Mouse (Mus musculus) hindbrain, embryonic 11.5 days (tissue): Measurements from ENCODE around the gene Tmeff2. TPM values are rescaled to one million over a fixed set of nuclear protein-coding genes. Genes with fewer than 3 reads are reported as not detected.

Experiments used
- ATAC-seq: fragments of 200-750 bp; cut with Nextera tagmentation; 2 replicates; pipeline ENCODE4 v1.8.0; 2017; ENCODE audit warnings: mild to moderate bottlenecking, moderate TSS enrichment, moderate library complexity; ENCODE audit not compliant: low FRiP score
- DNase-seq: peaks from one replicate; pipeline ENCODE4 v3.0.0-alpha.2; 2015; ENCODE audit warnings: low spot score
- H3K27ac ChIP-seq: fragments of 300-500 bp; sonication (generic); 2 replicates; pipeline ENCODE4 v1.5.1; 2014; ENCODE audit warnings: mild to moderate bottlenecking, low read depth, low read length
- H3K27me3 ChIP-seq: fragments of 300-500 bp; sonication (generic); 2 replicates; pipeline ENCODE4 v1.6.1; 2014; ENCODE audit warnings: mild to moderate bottlenecking, low read length, moderate library complexity, mixed read lengths; ENCODE audit not compliant: control insufficient read depth, insufficient read depth
- H3K36me3 ChIP-seq: fragments of 300-500 bp; sonication (generic); 2 replicates; pipeline ENCODE4 v1.6.1; 2014; ENCODE audit warnings: mild to moderate bottlenecking, low read length, moderate library complexity, mixed read lengths; ENCODE audit not compliant: control insufficient read depth, insufficient read depth
- H3K4me1 ChIP-seq: fragments of 300-500 bp; sonication (generic); replicated peaks from 2 replicates; pipeline ENCODE4 v1.6.1; 2014; ENCODE audit warnings: low read length, mixed read lengths; ENCODE audit not compliant: control insufficient read depth, insufficient read depth
- H3K4me2 ChIP-seq: fragments of 300-500 bp; sonication (generic); replicated peaks from 2 replicates; pipeline ENCODE4 v1.6.1; 2014; ENCODE audit warnings: mild to moderate bottlenecking, low read depth, low read length
- H3K4me3 ChIP-seq: fragments of 300-500 bp; sonication (generic); 2 replicates; pipeline ENCODE4 v1.5.1; 2014; ENCODE audit warnings: low read depth, low read length
- H3K9ac ChIP-seq: fragments of 300-500 bp; sonication (generic); 2 replicates; pipeline ENCODE4 v1.6.1; 2014; ENCODE audit warnings: low read depth, low read length
- H3K9me3 ChIP-seq: fragments of 300-500 bp; sonication (generic); 2 replicates; pipeline ENCODE4 v1.6.1; 2016; ENCODE audit warnings: low read length; ENCODE audit not compliant: control insufficient read depth
- WGBS: fragments of 180-500 bp; shearing (Covaris S2); extraction: QIAGEN DNeasy Blood & Tissue Kit; methylation state at CpG from one replicate; pipeline ENCODE4 v1.1.7; 2014; 5-methylcytosine and 5-hydroxymethylcytosine counted together
- polyA plus RNA-seq: library from polyadenylated mRNA; unstranded; fragments of >200 nt; fragmentation: Nextera tagmentation; extraction: Ambion mirVana; gene quantifications from 2 replicates; pipeline ENCODE4 v1.2.1, GENCODE M21; 2014

Tmeff2 gene
- polyA plus RNA-seq, 1 experiment from 2014 or later, result 16.8 TPM

DNA sequence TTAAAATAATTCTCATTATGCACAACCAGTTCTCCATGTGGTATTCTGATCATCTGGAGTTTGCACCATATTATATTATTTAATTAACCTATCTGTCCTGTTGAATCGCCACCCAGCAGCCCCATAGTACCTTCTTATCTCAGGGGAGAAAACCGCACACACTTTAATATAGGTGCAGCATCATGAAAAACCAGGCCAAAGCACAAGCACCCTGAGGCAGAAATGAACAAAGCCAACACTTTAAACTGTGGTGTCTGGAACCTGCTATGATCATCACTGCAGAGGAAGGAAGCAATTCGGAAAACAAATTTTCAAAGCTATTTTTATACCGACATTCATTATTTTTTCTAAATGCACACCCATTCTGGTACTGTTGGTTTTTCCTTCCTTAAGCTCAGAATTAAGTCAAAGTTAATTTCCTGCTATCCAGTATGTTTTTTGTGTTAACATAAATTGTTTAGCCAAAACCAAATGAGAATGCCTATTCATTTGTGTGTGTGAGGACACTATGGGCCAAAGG is 206.0 kb downstream of the Tmeff2 start:
- no peak overlapping the region for H3K27ac ChIP-seq
- H3K4me1 ChIP-seq, result no peaks in the 10 kb centered on the region
- H3K9me3 ChIP-seq, result no peaks in the 10 kb centered on the region
- no peak overlapping the region for H3K4me3 ChIP-seq
- no peak overlapping the region for H3K9ac ChIP-seq
- no peak overlapping the region for H3K4me2 ChIP-seq
- DNase-seq (no peak), ATAC-seq (no peak)
- no peaks in the 10 kb centered on the region for H3K36me3 ChIP-seq
- WGBS, result 89% methylated on average over 4 of the region's 4 CpGs
- H3K27me3 ChIP-seq, result no peaks in the 10 kb centered on the region

DNA sequence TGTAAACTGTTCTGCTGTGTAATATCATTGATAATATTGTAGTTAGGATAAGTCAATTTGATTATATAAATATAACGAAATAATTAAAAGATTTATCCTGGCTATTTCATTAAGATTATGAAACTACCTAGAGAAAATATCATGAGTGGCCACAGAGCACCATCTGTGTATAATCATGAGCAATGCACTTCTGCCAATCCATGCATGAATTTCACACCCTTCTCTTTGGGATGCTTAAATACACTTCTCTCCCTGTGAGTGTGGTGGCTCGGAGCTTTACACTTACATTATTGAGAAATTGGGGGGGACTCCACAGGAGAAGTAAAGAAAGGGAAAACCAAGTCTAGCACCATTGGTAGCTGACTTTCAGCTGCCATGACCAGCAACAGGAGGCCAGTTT is 206.9 kb downstream of the Tmeff2 start:
- Histone ChIP-seq H3K4me2 (no peak overlapping the region), H3K4me1 (no peaks in the 10 kb centered on the region), H3K4me3 (no peak overlapping the region), H3K27ac (no peak overlapping the region), H3K27me3 (no peaks in the 10 kb centered on the region), H3K9me3 (no peaks in the 10 kb centered on the region), H3K36me3 (no peaks in the 10 kb centered on the region), H3K9ac (no peak overlapping the region)
- no peak for DNase-seq
- WGBS, result 70% methylated on average over 2 of the region's 2 CpGs
- no peak for ATAC-seq

DNA sequence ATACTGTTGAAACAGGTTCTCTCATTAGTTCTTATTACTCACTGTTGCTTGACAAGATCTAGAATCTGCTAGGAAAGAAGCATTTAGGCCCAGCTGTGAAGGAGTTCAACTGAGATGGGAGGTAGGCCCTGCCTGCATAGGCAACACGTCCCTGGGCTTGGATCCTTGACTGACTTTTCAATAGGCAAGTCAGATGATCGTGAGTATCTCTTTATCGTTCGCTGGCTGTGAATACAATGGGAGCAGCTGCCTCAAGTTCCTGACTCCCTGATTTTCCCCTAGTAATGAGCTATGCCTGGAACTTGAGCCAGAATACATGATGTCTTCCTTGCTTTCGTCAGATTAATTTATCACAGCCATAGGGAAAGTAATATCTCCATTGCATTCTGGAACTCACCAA is 214.3 kb downstream of the Tmeff2 start:
- no peak overlapping the region for H3K4me2 ChIP-seq
- DNase-seq (no peak), ATAC-seq (no peak)
- no peaks in the 10 kb centered on the region for H3K36me3 ChIP-seq
- H3K27ac ChIP-seq, result no peak overlapping the region
- no peak overlapping the region for H3K4me3 ChIP-seq
- no peaks in the 10 kb centered on the region for H3K9me3 ChIP-seq
- no peaks in the 10 kb centered on the region for H3K4me1 ChIP-seq
- no peak overlapping the region for H3K9ac ChIP-seq
- H3K27me3 ChIP-seq, result no peaks in the 10 kb centered on the region
- WGBS, result 83% methylated on average over 5 of the region's 5 CpGs

DNA sequence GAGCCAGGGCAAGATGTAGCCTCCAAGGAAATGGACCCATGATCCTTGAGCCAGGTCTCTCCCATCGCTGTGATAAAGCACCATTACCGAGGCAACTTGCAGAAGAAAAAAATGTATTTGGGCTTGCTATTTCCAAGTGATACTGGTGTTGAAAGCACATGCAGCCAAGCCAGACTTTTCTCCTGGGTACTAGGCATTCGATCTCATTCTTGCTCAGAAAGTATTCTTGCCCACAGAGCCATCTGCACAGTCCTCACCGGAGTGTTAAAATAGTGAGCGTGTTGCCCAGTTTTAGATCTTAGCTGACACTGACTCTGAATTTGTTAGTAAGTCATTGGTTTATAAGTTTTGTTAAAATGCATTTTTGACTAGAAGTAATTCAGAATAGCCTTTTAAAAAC is 215.3 kb downstream of the Tmeff2 start:
- no peaks in the 10 kb centered on the region for H3K36me3 ChIP-seq
- no peak overlapping the region for H3K4me3 ChIP-seq
- ATAC-seq, result no peak
- no peak overlapping the region for H3K27ac ChIP-seq
- H3K9ac ChIP-seq, result no peak overlapping the region
- no peaks in the 10 kb centered on the region for H3K27me3 ChIP-seq
- H3K4me2 ChIP-seq, result no peak overlapping the region
- no peaks in the 10 kb centered on the region for H3K9me3 ChIP-seq
- H3K4me1 ChIP-seq, result no peaks in the 10 kb centered on the region
- 92% methylated on average over 5 of the region's 5 CpGs for WGBS
- no peak for DNase-seq

DNA sequence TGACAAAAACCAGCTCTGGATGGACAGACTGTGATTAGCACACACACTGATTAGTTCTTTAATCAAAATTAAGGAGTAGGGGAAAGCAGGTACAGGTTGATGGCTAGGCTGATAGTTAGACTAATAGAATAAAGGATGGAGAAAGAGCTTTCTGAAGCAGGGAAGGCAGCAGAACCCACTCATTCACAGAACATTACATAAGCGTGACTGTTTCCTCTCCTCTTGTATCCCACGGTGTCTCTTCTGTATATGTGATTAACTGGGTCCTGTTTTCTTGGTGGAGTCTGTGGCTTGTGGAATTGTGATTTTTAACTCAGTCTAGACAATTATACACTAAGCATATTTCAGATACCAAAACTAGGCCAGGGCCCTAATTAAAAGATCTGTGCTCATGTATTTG is 217.4 kb downstream of the Tmeff2 start:
- H3K36me3 ChIP-seq, result no peaks in the 10 kb centered on the region
- no peaks in the 10 kb centered on the region for H3K9me3 ChIP-seq
- H3K4me1 ChIP-seq, result no peaks in the 10 kb centered on the region
- no peak overlapping the region for H3K27ac ChIP-seq
- no peaks in the 10 kb centered on the region for H3K27me3 ChIP-seq
- H3K4me2 ChIP-seq, result no peak overlapping the region
- DNase-seq (no peak), ATAC-seq (no peak)
- WGBS, result 97% methylated on average over 2 of the region's 2 CpGs
- H3K4me3 ChIP-seq, result no peak overlapping the region
- H3K9ac ChIP-seq, result no peak overlapping the region

DNA sequence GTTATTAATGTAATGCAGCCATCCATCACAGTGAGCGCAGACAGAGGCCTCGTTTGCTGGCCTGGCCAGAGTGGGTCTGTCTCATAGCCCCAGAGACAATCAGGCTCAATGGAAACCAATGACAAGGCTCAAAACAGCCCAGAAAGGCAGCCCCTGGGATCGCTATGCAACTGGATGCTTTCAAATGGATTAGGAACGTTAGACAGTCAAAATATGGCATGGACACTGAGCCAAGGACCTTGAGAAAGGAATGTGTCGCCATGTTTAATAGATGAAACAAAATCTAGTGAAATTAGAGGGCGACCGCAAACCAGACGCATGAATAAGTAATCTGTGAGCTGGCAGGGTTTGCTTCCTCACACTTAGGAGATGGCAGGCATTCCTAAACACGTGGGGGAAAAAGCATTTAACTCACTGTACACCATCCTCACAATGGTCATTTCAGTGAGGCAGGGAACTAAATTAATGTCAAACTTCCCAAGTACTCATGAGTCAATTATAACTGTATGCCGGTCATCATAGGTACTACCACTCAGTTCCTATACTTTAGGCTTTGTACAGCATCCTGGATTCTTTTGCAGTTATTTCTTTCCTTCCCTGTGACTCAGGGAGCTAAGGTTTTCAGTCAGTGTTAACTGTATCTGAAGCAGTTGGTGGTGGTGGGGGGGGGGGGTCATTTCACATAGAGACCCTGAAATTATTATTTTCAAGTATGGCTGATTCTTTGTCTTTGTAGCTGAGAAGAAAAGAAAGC is 225.4 kb downstream of the Tmeff2 start:
- H3K27ac ChIP-seq, result no peak overlapping the region

DNA sequence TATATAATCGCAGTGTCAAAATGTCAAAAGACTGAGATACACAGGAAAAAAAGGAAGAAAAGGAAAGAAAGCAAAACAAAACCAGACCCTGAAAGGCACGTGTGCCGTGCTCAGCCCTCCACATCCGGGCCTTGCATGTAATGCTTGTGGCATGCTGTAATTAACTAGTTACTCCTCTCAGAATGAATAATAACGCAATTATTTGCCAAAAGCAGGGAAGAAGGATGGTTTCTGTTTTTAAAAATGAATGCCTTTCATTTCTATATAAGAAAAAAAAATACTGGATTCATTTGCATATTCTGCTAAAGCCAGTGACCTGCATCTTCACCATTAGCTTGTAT is 225.9 kb downstream of the Tmeff2 start:
- no peak overlapping the region for H3K27ac ChIP-seq
- no peaks in the 10 kb centered on the region for H3K9me3 ChIP-seq
- no peaks in the 10 kb centered on the region for H3K4me1 ChIP-seq
- no peak for ATAC-seq
- H3K36me3 ChIP-seq, result no peaks in the 10 kb centered on the region
- H3K4me2 ChIP-seq, result no peak overlapping the region
- no peak overlapping the region for H3K4me3 ChIP-seq
- no peaks in the 10 kb centered on the region for H3K27me3 ChIP-seq
- no peak for DNase-seq
- no peak overlapping the region for H3K9ac ChIP-seq
- 71% methylated on average over 5 of the region's 5 CpGs for WGBS

More for the DNA sequence above, 225.4 kb downstream of the Tmeff2 start:
- Histone ChIP-seq H3K9me3 (no peaks in the 10 kb centered on the region), H3K27me3 (no peaks in the 10 kb centered on the region), H3K36me3 (no peaks in the 10 kb centered on the region), H3K4me3 (no peak overlapping the region), H3K4me1 (no peaks in the 10 kb centered on the region), H3K4me2 (no peak overlapping the region), H3K9ac (no peak overlapping the region)
- DNase-seq (no peak), ATAC-seq (peak; percentile 57)
- WGBS, result 69% methylated on average over 10 of the region's 10 CpGs

DNA sequence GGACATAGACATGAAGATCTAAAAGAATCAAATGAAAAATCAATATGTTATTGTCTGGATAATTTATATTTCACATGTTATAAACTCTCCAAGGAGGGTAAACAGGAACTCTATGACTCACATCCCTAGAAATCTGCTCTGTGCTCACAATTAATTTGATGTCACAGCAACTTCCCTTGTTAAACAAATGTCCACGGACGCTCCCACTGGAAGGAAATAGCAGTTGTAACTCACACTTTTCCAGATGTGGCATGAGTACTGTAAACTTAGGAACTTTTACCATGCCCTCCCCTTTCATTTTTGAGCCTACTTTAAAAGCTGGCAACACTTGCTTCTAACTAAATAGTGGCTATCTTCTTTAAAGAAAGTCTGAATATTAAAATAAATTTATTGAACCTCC is 236.3 kb downstream of the Tmeff2 start:
- Histone ChIP-seq H3K9ac (no peak overlapping the region), H3K9me3 (no peaks in the 10 kb centered on the region), H3K36me3 (no peaks in the 10 kb centered on the region), H3K4me3 (no peak overlapping the region), H3K4me1 (no peaks in the 10 kb centered on the region), H3K27me3 (no peaks in the 10 kb centered on the region), H3K4me2 (no peak overlapping the region), H3K27ac (no peak overlapping the region)
- DNase-seq (no peak), ATAC-seq (no peak)
- 69% methylated on average over 2 of the region's 2 CpGs for WGBS

DNA sequence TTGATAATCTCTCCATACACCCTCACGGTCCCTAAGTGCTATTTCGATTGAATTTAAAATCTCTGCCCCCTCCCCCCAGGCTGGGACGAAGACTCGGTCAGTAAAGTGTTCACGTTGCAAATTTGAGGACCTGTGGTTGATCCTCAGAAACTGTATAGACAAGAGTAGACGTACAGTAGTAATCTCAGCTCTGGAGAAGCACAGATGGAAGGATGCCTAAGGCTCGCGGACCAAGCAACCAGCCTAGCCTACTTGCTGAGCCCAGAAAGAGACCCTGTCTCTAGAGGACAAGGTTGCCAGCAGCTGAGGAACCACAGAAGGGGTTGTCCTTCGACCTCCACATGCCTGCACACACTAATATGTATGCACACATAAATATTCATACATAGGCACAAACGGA is 239.2 kb downstream of the Tmeff2 start:
- H3K4me3 ChIP-seq, result no peak overlapping the region
- ATAC-seq (no peak), DNase-seq (no peak)
- H3K36me3 ChIP-seq, result no peaks in the 10 kb centered on the region
- H3K9me3 ChIP-seq, result no peaks in the 10 kb centered on the region
- WGBS, result 84% methylated on average over 10 of the region's 10 CpGs
- H3K27ac ChIP-seq, result no peak overlapping the region
- H3K4me1 ChIP-seq, result no peaks in the 10 kb centered on the region
- H3K27me3 ChIP-seq, result no peaks in the 10 kb centered on the region
- no peak overlapping the region for H3K9ac ChIP-seq
- H3K4me2 ChIP-seq, result no peak overlapping the region
